8 mouse cellular contexts compared by ENCODE assay signal in the genomic region with DNA sequence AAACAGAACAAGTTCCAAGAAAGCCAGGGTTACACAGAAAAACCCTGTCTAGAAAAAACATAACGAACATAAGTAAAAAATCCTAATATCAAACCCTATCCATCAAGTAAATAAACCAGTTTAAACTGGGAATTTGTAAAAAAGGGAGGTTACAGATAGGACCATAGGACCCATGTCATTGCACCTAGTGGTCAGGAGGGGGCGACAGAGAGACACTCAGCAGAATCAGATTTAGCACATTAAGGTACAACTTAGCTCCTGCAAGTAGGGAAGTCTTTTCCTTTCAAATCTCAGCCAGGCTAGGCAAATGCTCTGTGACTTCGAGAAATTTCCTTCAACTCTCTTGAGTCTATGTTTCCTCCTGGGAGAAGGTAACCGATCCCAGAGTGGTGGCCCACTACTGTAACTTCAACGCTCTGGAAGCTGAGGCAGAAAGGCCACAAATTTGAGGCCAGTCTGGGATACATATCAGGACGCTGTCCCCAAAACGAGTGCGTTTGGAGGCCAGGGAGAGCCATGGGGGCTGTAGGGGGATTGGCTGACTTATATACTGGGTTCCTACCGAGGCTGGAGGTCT. TPM values are rescaled to one million over a fixed set of nuclear protein-coding genes. Genes with fewer than 3 reads are reported as not detected.
DNase-seq lines count a peak whose midpoint lies in the region; ATAC-seq and TF ChIP-seq lines count a peak whose summit lies in the region.
"Had no signal": no experiment of that assay in that cellular context is flagged by ENCODE, and none has a peak within 500 bp of the region (broad histone marks: within the 10 kb centered on the region; RNA-seq: fewer than 3 reads in every experiment).

No protein-coding gene starts in this region.

- intact Hi-C loops in heart, postnatal 10 days (cut with DNase I) = loop anchor here (1.0 to 10.0 kb wide), 2 partner anchors 112 to 331 kb away; no protein-coding TSS in a partner anchor

- H3K4me2 ChIP-seq in embryonic facial prominence, embryonic 11.5 days (ENCODE audit: low read depth, low read length) = no peak overlapping the region
- no peak overlapping the region for H3K4me2 ChIP-seq in lung, embryonic 16.5 days (ENCODE audit: low read depth, low read length)
- H3K4me2 ChIP-seq: neural tube, embryonic 12.5 days had no signal

- WGBS in embryonic facial prominence, embryonic 11.5 days = 69% methylated on average over 9 of the region's 9 CpGs
- 56% methylated on average over 9 of the region's 9 CpGs for WGBS in lung, embryonic 16.5 days

- H3K27me3 ChIP-seq in embryonic facial prominence, embryonic 11.5 days (ENCODE audit: control insufficient read depth, insufficient read depth, low read length) = no peaks in the 10 kb centered on the region
- no peaks in the 10 kb centered on the region for H3K27me3 ChIP-seq in lung, embryonic 16.5 days (ENCODE audit: control insufficient read depth, insufficient read depth, low read depth, low read length)
- H3K27me3 ChIP-seq: neural tube, embryonic 12.5 days had no signal

- H3K27ac ChIP-seq in ES-E14 (ENCODE audit: insufficient read depth, low read depth, low read length, poor library complexity, severe bottlenecking) = no peak overlapping the region
- H3K27ac ChIP-seq in embryonic facial prominence, embryonic 11.5 days (replicated peaks; ENCODE audit: low read depth, low read length) = no peak overlapping the region
- peak overlapping the region; percentile 93 for H3K27ac ChIP-seq in lung, embryonic 16.5 days (ENCODE audit: low read length)
- H3K27ac ChIP-seq: neural tube, embryonic 12.5 days had no signal

- H3K9ac ChIP-seq in ES-E14 (ENCODE audit: insufficient read depth, low read depth, low read length, poor library complexity, severe bottlenecking) = no peak overlapping the region
- no peak overlapping the region for H3K9ac ChIP-seq in embryonic facial prominence, embryonic 11.5 days (replicated peaks; ENCODE audit: low read length)
- no peak overlapping the region for H3K9ac ChIP-seq in lung, embryonic 16.5 days (ENCODE audit: low read length)
- H3K9ac ChIP-seq: neural tube, embryonic 12.5 days had no signal

- H3K4me1 ChIP-seq in ES-E14 (ENCODE audit: control insufficient read depth in 2 of 2, insufficient read depth in 2 of 2, low read length in 2 of 2, poor library complexity in 1 of 2) = peaks cover 0 to 12% of the 10 kb centered on the region in 2 experiments; a peak in 2 of 4 replicates
- H3K4me1 ChIP-seq in embryonic facial prominence, embryonic 11.5 days (ENCODE audit: control insufficient read depth, insufficient read depth, low read length) = no peaks in the 10 kb centered on the region
- H3K4me1 ChIP-seq in lung, embryonic 16.5 days (replicated peaks; ENCODE audit: control insufficient read depth, insufficient read depth, low read length) = no peaks in the 10 kb centered on the region
- H3K4me1 ChIP-seq: neural tube, embryonic 12.5 days had no signal

- H3K9me3 ChIP-seq in ES-E14 (ENCODE audit: control insufficient read depth, insufficient read depth, low read depth, low read length) = no peaks in the 10 kb centered on the region
- no peaks in the 10 kb centered on the region for H3K9me3 ChIP-seq in embryonic facial prominence, embryonic 11.5 days (replicated peaks; ENCODE audit: control insufficient read depth, low read length)
- no peaks in the 10 kb centered on the region for H3K9me3 ChIP-seq in lung, embryonic 16.5 days (ENCODE audit: control insufficient read depth, low read length)
- H3K9me3 ChIP-seq: neural tube, embryonic 12.5 days had no signal

- in situ Hi-C loops in ES-E14 (cut with MboI; ENCODE audit: low sequenced_read_pairs in 2 of 2, unreplicated experiment in 2 of 2) = loop anchor here (5.0 to 10.0 kb wide), 2 partner anchors 103 to 111 kb away; no protein-coding TSS in a partner anchor

- DNase-seq in ES-E14 (ENCODE audit: low read depth, low spot score) = peak; percentile 56
- peak; percentile 57 for DNase-seq in adrenal gland, adult 2 months
- peak; percentile 70 for DNase-seq in embryonic facial prominence, embryonic 11.5 days (ENCODE audit: low spot score)
- DNase-seq in heart, postnatal 10 days = peak; percentile 77 to 78
- DNase-seq in kidney, postnatal 4 days = peak; percentile 66 to 76
- DNase-seq in retina, postnatal 7 days (ENCODE audit: low read depth, low spot score) = peak; percentile 35

- H3K4me3 ChIP-seq in ES-E14 (ENCODE audit: insufficient read depth in 1 of 2, low read depth in 1 of 2, low read length in 2 of 2, poor library complexity in 1 of 2, severe bottlenecking in 1 of 2) = no peak overlapping the region
- H3K4me3 ChIP-seq in embryonic facial prominence, embryonic 11.5 days (ENCODE audit: low read depth, low read length) = no peak overlapping the region
- no peak overlapping the region for H3K4me3 ChIP-seq in lung, embryonic 16.5 days (ENCODE audit: low read length)
- H3K4me3 ChIP-seq: neural tube, embryonic 12.5 days had no signal

- peaks cover 27% of the 10 kb centered on the region for H3K36me3 ChIP-seq in ES-E14 (ENCODE audit: control insufficient read depth, insufficient read depth, low read length, poor library complexity, severe bottlenecking)
- no peaks in the 10 kb centered on the region; the same call in none of the 2 replicates for H3K36me3 ChIP-seq in embryonic facial prominence, embryonic 11.5 days (replicated peaks; ENCODE audit: control insufficient read depth, insufficient read depth, low read depth, low read length)
- peaks cover 19% of the 10 kb centered on the region for H3K36me3 ChIP-seq in lung, embryonic 16.5 days (ENCODE audit: control insufficient read depth, insufficient read depth, low read length)

- ATAC-seq in embryonic facial prominence, embryonic 11.5 days (replicated peaks; ENCODE audit: insufficient number of reproducible peaks, low FRiP score, low TSS enrichment, low read depth) = no peak
- ATAC-seq in lung, embryonic 16.5 days (ENCODE audit: low read depth) = peak; percentile 43; the same call in 1 of the 2 replicates

TF ChIP-seq in ES-E14, 5 proteins besides CTCF, POLR2A, EP300 and RAD21:
- TF ChIP-seq MAFK (IDR thresholded peaks at IDR 0.05; ENCODE audit: insufficient read depth, low read depth, low read length) = no peak
- 0 out of 2 replicates have a peak, but pooled peaks have one; percentile 11 for TF ChIP-seq ZC3H11A (IDR thresholded peaks at IDR 0.05; ENCODE audit: borderline replicate concordance, low read depth, low read length)

RNA-seq across cellular contexts. Expression of a gene that starts 59.4 kb away (rescaled TPM):
- total RNA-seq in ES-E14 (2012; rRNA removed) = 64.3 and 81.0 TPM in 2 replicates
- 100 to 1,000 TPM; 239 to 244 TPM for total RNA-seq in adrenal gland, adult 2 months (2021)
- 104 and 110 TPM in 2 replicates for polyA plus RNA-seq in adrenal gland, adult 2 months (2012; rRNA removed)
- 186 and 193 TPM in 2 replicates for polyA plus RNA-seq in embryonic facial prominence, embryonic 11.5 days (2014; fragmentation: Nextera tagmentation; extraction: Ambion mirVana)
- 100 to 1,000 TPM; 195 to 218 TPM for total RNA-seq in heart, postnatal 10 days (2021)
- polyA plus RNA-seq in lung, embryonic 16.5 days (2015; fragmentation: Nextera tagmentation; extraction: Ambion mirVana) = 165 and 170 TPM in 2 replicates
